Mouse (Mus musculus) MEL (cell line): Measurements from ENCODE around the gene Abcb1a. TPM values are rescaled to one million over a fixed set of nuclear protein-coding genes. Genes with fewer than 3 reads are reported as not detected.

Experiments used
- DNase-seq: peaks from one replicate; pipeline ENCODE4 v3.0.0; 2011; ENCODE audit warnings: low read depth, low spot score
- H3K27ac ChIP-seq: 2 replicates; pipeline ENCODE4 v1.5.1; 2012; ENCODE audit warnings: low read depth, mild to moderate bottlenecking, control low read depth, low read length, moderate library complexity; ENCODE audit not compliant: control insufficient read depth
- H3K27me3 ChIP-seq, 2 experiments: fragments of 150-350 bp in 1 of 2; sonication (generic) in 1 of 2; 2 replicates each; pipeline ENCODE4 v1.6.1; 2012; ENCODE audit warnings: low read length in 2 of 2, mild to moderate bottlenecking in 2 of 2, improper control_type of control experiment in 1 of 2, moderate library complexity in 1 of 2; ENCODE audit not compliant: insufficient read depth in 2 of 2, control insufficient read depth in 1 of 2
- H3K36me3 ChIP-seq, 2 experiments: 2 replicates each; pipeline ENCODE4 v1.6.1; 2012 to 2014; ENCODE audit warnings: low read length in 2 of 2, improper control_type of control experiment in 1 of 2, inconsistent platforms in 1 of 2, mild to moderate bottlenecking in 1 of 2; ENCODE audit not compliant: insufficient read depth in 2 of 2, control insufficient read depth in 1 of 2
- H3K4me1 ChIP-seq, 2 experiments: fragments of 150-350 bp in 1 of 2; sonication (generic) in 1 of 2; 2 replicates each; pipeline ENCODE4 v1.6.1; 2012; ENCODE audit warnings: low read length in 2 of 2, improper control_type of control experiment in 1 of 2, mild to moderate bottlenecking in 1 of 2; ENCODE audit not compliant: insufficient read depth in 2 of 2, control insufficient read depth in 1 of 2
- H3K4me3 ChIP-seq, 2 experiments: fragments of 150-350 bp in 1 of 2; sonication (generic) in 1 of 2; 2 replicates each; pipeline ENCODE4 v1.5.1; 2012; ENCODE audit warnings: low read depth in 2 of 2, low read length in 2 of 2, mild to moderate bottlenecking in 2 of 2, moderate library complexity in 2 of 2, control low read depth in 1 of 2, improper control_type of control experiment in 1 of 2; ENCODE audit not compliant: control insufficient read depth in 1 of 2, insufficient read depth in 1 of 2
- H3K79me2 ChIP-seq: 2 replicates; pipeline ENCODE4 v1.6.1; 2012; ENCODE audit warnings: mild to moderate bottlenecking, low read length, moderate library complexity; ENCODE audit not compliant: control insufficient read depth, poor library complexity, insufficient read depth
- H3K9ac ChIP-seq: 2 replicates; pipeline ENCODE4 v1.6.1; 2012; ENCODE audit warnings: low read depth, mild to moderate bottlenecking, control low read depth, low read length, moderate library complexity; ENCODE audit not compliant: control insufficient read depth, poor library complexity, severe bottlenecking
- H3K9me3 ChIP-seq: fragments of 150-350 bp; sonication (generic); replicated peaks from 2 replicates; pipeline ENCODE4 v1.6.1; 2012; ENCODE audit warnings: mild to moderate bottlenecking, low read length, improper control_type of control experiment, moderate library complexity; ENCODE audit not compliant: insufficient read depth
- JUND ChIP-seq: IDR thresholded peaks from 2 replicates; pipeline ENCODE4 v1.6.1; 2011; ENCODE audit warnings: low read depth, mild to moderate bottlenecking, improper control_type of control experiment, low read length
- KAT2A ChIP-seq: conservative IDR thresholded peaks from 2 replicates; pipeline ENCODE4 v1.6.1; 2012; ENCODE audit warnings: low read depth, low read length, improper control_type of control experiment, inconsistent platforms
- NELFE ChIP-seq: IDR thresholded peaks from 2 replicates; pipeline ENCODE4 v1.6.1; 2011; ENCODE audit warnings: low read depth, low read length, improper control_type of control experiment
- SIN3A ChIP-seq: IDR thresholded peaks from 2 replicates; pipeline ENCODE4 v1.6.1; 2012; ENCODE audit warnings: low read length, improper control_type of control experiment, inconsistent platforms
- TAL1 ChIP-seq: IDR thresholded peaks from 2 replicates; pipeline ENCODE4 v1.6.1; 2012; ENCODE audit warnings: mild to moderate bottlenecking, inconsistent platforms, low read length, moderate library complexity, mixed read lengths
- TCF12 ChIP-seq: IDR thresholded peaks from 2 replicates; pipeline ENCODE4 v1.6.1; 2014; ENCODE audit warnings: low read depth, mild to moderate bottlenecking, inconsistent platforms, low read length, improper control_type of control experiment, moderate library complexity
- ZKSCAN1 ChIP-seq: IDR thresholded peaks from 2 replicates; pipeline ENCODE4 v1.6.1; 2012; ENCODE audit warnings: low read depth, mild to moderate bottlenecking, inconsistent platforms, low read length, improper control_type of control experiment, moderate library complexity
- polyA plus RNA-seq, 2 experiments: library from polyadenylated mRNA; stranded (reverse) in 1 of 2; unstranded in 1 of 2; fragments of >175 nt in 1 of 2; fragments of >200 nt in 1 of 2; gene quantifications; 2 replicates each; pipeline versions ENCODE4 v1.2.1 to v1.2.4; 2012; ENCODE audit warnings: low replicate concordance in 2 of 2, low read depth in 1 of 2; ENCODE audit not compliant: insufficient read length in 2 of 2, insufficient read depth in 1 of 2, missing spikeins in 1 of 2
- total RNA-seq: library from RNA; depleted of rRNA; stranded (reverse); fragments of 300-350 nt; gene quantifications from 2 replicates; pipeline ENCODE4 v1.2.3, GENCODE M21; 2012; rRNA removed

The Abcb1a gene
- total and polyA plus RNA-seq, 3 experiments = not detected

DNA sequence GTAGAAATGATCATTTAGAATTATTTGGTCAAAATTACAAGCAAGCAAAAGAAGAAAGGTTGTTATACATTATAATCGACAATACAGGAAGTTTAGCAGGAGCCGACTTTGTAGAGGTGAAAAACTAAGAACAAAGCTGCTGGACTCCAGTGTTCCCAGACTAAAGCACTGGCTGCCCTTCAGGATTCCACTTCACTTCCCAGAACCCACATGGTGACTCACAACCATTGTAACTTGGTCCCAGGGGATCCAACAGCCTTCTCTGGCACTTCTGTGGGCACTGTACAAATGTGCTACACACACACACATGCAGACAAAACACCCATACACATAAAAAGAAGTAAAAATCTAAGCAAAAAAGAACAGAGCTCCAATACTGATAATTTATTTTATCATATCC is 118.9 kb downstream of the Abcb1a start:
- H3K4me1 ChIP-seq = no peaks in the 10 kb centered on the region
- DNase-seq = no peak
- no peaks in the 10 kb centered on the region for H3K9me3 ChIP-seq
- no peak overlapping the region for H3K27ac ChIP-seq
- no peaks in the 10 kb centered on the region; a peak in 1 of 4 replicates for H3K27me3 ChIP-seq
- H3K9ac ChIP-seq = no peak overlapping the region
- no peak for TF ChIP-seq TAL1
- no peak for TF ChIP-seq JUND
- TF ChIP-seq KAT2A = no peak
- no peaks in the 10 kb centered on the region for H3K79me2 ChIP-seq
- H3K36me3 ChIP-seq = no peaks in the 10 kb centered on the region
- no peak overlapping the region for H3K4me3 ChIP-seq

DNA sequence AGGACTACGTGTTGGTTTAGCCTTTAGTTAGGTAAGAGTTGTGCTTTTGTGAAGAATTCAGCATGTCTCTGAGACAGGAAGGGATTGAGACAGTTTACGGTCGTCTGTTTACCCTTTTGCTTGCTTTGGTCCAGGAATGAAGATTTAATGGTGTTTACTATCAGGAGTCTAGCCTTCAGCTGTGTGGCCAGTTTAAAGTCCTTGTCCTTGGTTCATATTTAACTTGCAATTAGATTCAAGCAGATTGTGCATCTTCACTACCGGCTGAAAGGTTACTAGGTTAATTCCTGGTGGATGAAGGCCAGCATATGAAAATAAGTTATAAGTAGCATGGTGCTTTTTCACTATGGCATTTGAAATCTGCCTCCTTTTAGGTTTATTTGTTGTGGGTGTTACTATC is 132.4 kb downstream of the Abcb1a start:
- no peaks in the 10 kb centered on the region for H3K4me1 ChIP-seq
- H3K79me2 ChIP-seq = no peaks in the 10 kb centered on the region
- no peak overlapping the region for H3K27ac ChIP-seq
- TF ChIP-seq TCF12 (no peak), ZKSCAN1 (no peak), SIN3A (no peak), NELFE (no peak), JUND (no peak)
- no peaks in the 10 kb centered on the region; a peak in 2 of 4 replicates for H3K27me3 ChIP-seq
- DNase-seq = no peak
- no peak overlapping the region for H3K4me3 ChIP-seq
- H3K9ac ChIP-seq = no peak overlapping the region
- no peaks in the 10 kb centered on the region for H3K36me3 ChIP-seq
- no peaks in the 10 kb centered on the region for H3K9me3 ChIP-seq

Other genes starting within 250 kb of the Abcb1a start
- 53.9 and 71.8 TPM in 2 replicates for gene Dbf4, start 237.4 kb upstream of the Abcb1a start, total RNA-seq
- gene Dbf4, start 237.4 kb upstream of the Abcb1a start, polyA plus RNA-seq = 10 to 100 TPM in 1 of 2 experiments, not detected in 1; 71.4 TPM
- 3.2 and 3.3 TPM in 2 replicates for gene Slc25a40, start 237.2 kb upstream of the Abcb1a start, total RNA-seq
- 1 to 10 TPM in 1 of 2 experiments, not detected in 1; 6.0 TPM for gene Slc25a40, start 237.2 kb upstream of the Abcb1a start, polyA plus RNA-seq
- not detected in 2 replicates for gene Rundc3b, start 37.1 kb upstream of the Abcb1a start, total RNA-seq
- gene Rundc3b, start 37.1 kb upstream of the Abcb1a start, polyA plus RNA-seq = not detected
- not detected in 2 replicates for gene Abcb1b, start 138.1 kb downstream of the Abcb1a start, total RNA-seq
- not detected for gene Abcb1b, start 138.1 kb downstream of the Abcb1a start, polyA plus RNA-seq
- gene Abcb4, start 233.6 kb downstream of the Abcb1a start, total RNA-seq = 95.2 and 107 TPM in 2 replicates
- 10 to 100 TPM in 1 of 2 experiments, not detected in 1; 86.0 TPM for gene Abcb4, start 233.6 kb downstream of the Abcb1a start, polyA plus RNA-seq